Mouse (Mus musculus): ENCODE measurements around the gene Tmem176b. TPM values are rescaled to one million over a fixed set of nuclear protein-coding genes. Genes with fewer than 3 reads are reported as not detected.
A peak's percentile ranks its signal among the peaks of the same experiment; 100 is the strongest.
"Not testable (repeated sequence)": the region's sequence is repeated elsewhere in the genome, so short reads cannot be mapped to it uniquely, and the experiment has no call there.

The Tmem176b gene
- polyA plus RNA-seq, 1 experiment = 8.0 TPM

GRCm38 (mm10) chr6:48825016-48825415, 16.3 kb downstream of the Tmem176b start:
- TF ChIP-seq FOSL1 (IDR thresholded peaks at IDR 0.05; ENCODE audit: insufficient read depth, low read length, poor library complexity, severe bottlenecking) (no peak), CTCF (IDR thresholded peaks at IDR 0.05; ENCODE audit: control insufficient read depth, insufficient read depth, insufficient read length) (no peak)
- Histone ChIP-seq H3K36me3 (ENCODE audit: control insufficient read depth, insufficient read depth) (no peaks in the 10 kb centered on the region), H3K4me3 (ENCODE audit: insufficient read depth, poor library complexity, severe bottlenecking) (no peak overlapping the region), H3ac (ENCODE audit: control insufficient read depth, insufficient read length, low read depth) (no peak overlapping the region), H3K79me2 (ENCODE audit: control insufficient read depth, insufficient read depth) (no peaks in the 10 kb centered on the region), H3K27me3 (ENCODE audit: control insufficient read depth, insufficient read depth, insufficient read length) (no peaks in the 10 kb centered on the region), H3K79me3 (ENCODE audit: low read depth) (no peaks in the 10 kb centered on the region)

DNA sequence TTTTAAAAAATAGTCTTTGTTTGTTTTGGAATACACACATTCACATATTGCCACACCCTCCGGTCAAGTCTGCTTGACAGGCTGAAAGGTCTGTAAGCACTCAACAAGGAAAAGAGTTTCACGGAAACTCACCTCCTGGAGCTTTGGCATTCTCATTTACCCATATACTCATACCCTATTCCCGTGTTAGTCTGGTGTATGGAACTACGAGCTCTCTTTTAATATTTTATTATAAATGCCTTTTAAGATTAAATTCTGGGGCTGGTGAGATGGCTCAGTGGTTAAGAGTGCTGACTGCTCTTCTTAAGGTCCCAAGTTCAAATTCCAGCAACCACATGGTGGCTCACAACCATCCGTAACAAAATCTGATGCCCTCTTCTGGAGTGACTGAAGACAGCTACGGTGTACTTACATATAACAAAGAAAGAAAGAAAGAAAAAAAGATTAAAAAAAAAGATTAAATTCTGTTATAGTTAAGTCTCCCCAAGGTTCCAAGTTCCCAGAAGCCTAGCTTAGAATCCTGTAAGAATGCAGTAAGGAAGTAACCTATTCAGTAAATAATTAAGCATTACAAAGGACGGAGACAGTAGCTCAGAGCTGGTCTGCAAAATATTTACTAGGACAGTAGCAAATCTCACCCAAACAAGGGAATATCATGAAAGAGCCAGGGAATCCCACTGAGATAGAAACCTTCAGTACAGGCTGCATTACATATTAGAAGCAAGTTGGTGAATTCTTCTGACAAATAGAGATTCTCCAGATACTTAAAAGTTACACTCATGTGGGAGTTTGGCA, 19.1 kb downstream of the Tmem176b start:
- not testable (repeated sequence) for H3K36me3 ChIP-seq (ENCODE audit: control insufficient read depth, insufficient read depth); H3K79me3 ChIP-seq (ENCODE audit: low read depth); H3ac ChIP-seq (ENCODE audit: control insufficient read depth, insufficient read length, low read depth); H3K79me2 ChIP-seq (ENCODE audit: control insufficient read depth, insufficient read depth); H3K27me3 ChIP-seq (ENCODE audit: control insufficient read depth, insufficient read depth, insufficient read length); H3K4me3 ChIP-seq (ENCODE audit: insufficient read depth, poor library complexity, severe bottlenecking)

DNA sequence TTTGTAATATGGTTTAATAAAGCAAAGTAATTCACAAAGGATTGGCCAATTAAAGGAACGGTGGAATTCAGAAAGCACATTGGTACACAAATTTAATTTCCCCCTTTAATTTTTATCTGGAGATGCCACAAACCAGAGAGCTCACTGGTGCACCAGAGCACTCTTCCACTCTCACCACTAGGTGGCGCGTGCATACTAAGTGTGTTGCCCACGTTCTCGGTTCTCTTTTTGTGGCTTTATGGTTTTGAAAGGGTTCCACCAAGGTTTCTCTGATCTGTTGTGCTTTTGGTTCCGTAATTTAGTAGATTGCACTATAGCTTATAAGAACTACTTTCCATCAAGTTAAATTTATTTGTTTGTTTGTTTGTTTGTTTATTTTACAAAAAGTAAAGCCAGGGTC, 23.5 kb downstream of the Tmem176b start:
- H3K79me3 ChIP-seq (ENCODE audit: low read depth) = no peaks in the 10 kb centered on the region
- H3K36me3 ChIP-seq (ENCODE audit: control insufficient read depth, insufficient read depth) = no peaks in the 10 kb centered on the region
- TF ChIP-seq MYOD1 (IDR thresholded peaks at IDR 0.05; ENCODE audit: control insufficient read depth, insufficient read length, low read depth) = no peak
- TF ChIP-seq CTCF (IDR thresholded peaks at IDR 0.05; ENCODE audit: control insufficient read depth, insufficient read depth, insufficient read length) = peak; percentile 25
- TF ChIP-seq USF1 (IDR thresholded peaks at IDR 0.05; ENCODE audit: low read depth) = no peak
- no peak for TF ChIP-seq FOSL1 (IDR thresholded peaks at IDR 0.05; ENCODE audit: insufficient read depth, low read length, poor library complexity, severe bottlenecking)
- TF ChIP-seq CEBPB (IDR thresholded peaks at IDR 0.05; ENCODE audit: low read depth) = no peak
- no peak for TF ChIP-seq MYOG (IDR thresholded peaks at IDR 0.05; ENCODE audit: control insufficient read depth, extremely low read depth, insufficient read length)
- TF ChIP-seq MAX (IDR thresholded peaks at IDR 0.05) = no peak
- no peaks in the 10 kb centered on the region for H3K79me2 ChIP-seq (ENCODE audit: control insufficient read depth, insufficient read depth)
- no peak overlapping the region for H3K4me3 ChIP-seq (ENCODE audit: insufficient read depth, poor library complexity, severe bottlenecking)
- H3K27me3 ChIP-seq (ENCODE audit: control insufficient read depth, insufficient read depth, insufficient read length) = no peaks in the 10 kb centered on the region
- H3ac ChIP-seq (ENCODE audit: control insufficient read depth, insufficient read length, low read depth) = no peak overlapping the region

GRCm38 (mm10) chr6:48815013-48815412, 26.3 kb downstream of the Tmem176b start:
- Histone ChIP-seq H3ac (ENCODE audit: control insufficient read depth, insufficient read length, low read depth) (no peak overlapping the region), H3K4me3 (ENCODE audit: insufficient read depth, poor library complexity, severe bottlenecking) (no peak overlapping the region), H3K79me2 (ENCODE audit: control insufficient read depth, insufficient read depth) (no peaks in the 10 kb centered on the region), H3K36me3 (ENCODE audit: control insufficient read depth, insufficient read depth) (no peaks in the 10 kb centered on the region), H3K27me3 (ENCODE audit: control insufficient read depth, insufficient read depth, insufficient read length) (no peaks in the 10 kb centered on the region), H3K79me3 (ENCODE audit: low read depth) (no peaks in the 10 kb centered on the region)
- TF ChIP-seq MYOG (IDR thresholded peaks at IDR 0.05; ENCODE audit: control insufficient read depth, extremely low read depth, insufficient read length) (no peak), USF1 (IDR thresholded peaks at IDR 0.05; ENCODE audit: low read depth) (no peak), CEBPB (IDR thresholded peaks at IDR 0.05; ENCODE audit: low read depth) (no peak), CTCF (IDR thresholded peaks at IDR 0.05; ENCODE audit: control insufficient read depth, insufficient read depth, insufficient read length) (no peak), FOSL1 (IDR thresholded peaks at IDR 0.05; ENCODE audit: insufficient read depth, low read length, poor library complexity, severe bottlenecking) (no peak), MYOD1 (IDR thresholded peaks at IDR 0.05; ENCODE audit: control insufficient read depth, insufficient read length, low read depth) (no peak), MAX (IDR thresholded peaks at IDR 0.05) (no peak)

DNA sequence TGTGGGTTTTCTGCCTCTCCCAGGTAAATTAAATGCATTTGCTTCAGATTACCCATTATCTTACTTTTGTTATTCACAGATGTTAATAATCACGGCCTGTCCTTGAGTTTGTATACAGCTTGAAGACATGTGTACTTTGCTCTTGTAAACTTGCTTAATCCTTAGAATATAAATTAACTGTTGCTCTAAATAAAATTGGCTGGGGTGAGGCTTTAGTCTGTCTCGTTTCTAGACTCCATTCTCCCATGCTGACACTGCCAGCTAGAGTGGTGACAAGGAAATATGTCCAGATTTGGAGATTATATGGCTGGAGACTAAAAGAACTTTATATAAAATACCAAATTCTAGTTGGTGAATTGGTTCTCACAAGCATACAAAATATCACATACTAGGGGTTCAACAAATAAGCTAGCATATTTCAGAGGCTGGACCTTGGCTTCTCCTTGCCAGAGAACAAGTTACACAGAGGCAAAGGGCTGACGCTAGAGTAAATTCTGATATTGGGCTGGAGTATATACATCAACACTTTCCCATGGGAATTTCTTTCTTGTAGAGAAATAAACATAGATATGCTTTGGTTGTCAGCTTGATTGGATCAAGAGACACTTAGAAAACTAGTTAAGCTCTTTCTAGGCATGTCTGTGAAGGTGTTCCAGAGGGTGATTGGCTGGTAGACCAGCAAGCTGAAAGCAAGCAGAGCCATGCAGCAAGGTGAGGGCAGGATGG, 31.6 kb downstream of the Tmem176b start:
- Histone ChIP-seq H3K27me3 (ENCODE audit: control insufficient read depth, insufficient read depth, insufficient read length) (no peaks in the 10 kb centered on the region), H3K79me3 (ENCODE audit: low read depth) (no peaks in the 10 kb centered on the region), H3K36me3 (ENCODE audit: control insufficient read depth, insufficient read depth) (no peaks in the 10 kb centered on the region), H3K79me2 (ENCODE audit: control insufficient read depth, insufficient read depth) (no peaks in the 10 kb centered on the region), H3ac (ENCODE audit: control insufficient read depth, insufficient read length, low read depth) (no peak overlapping the region), H3K4me3 (ENCODE audit: insufficient read depth, poor library complexity, severe bottlenecking) (no peak overlapping the region)
- no peak for TF ChIP-seq CTCF (IDR thresholded peaks at IDR 0.05; ENCODE audit: control insufficient read depth, insufficient read depth, insufficient read length)

GRCm38 (mm10) chr6:48806746-48807145, 34.5 kb downstream of the Tmem176b start:
- Histone ChIP-seq H3K79me3 (ENCODE audit: low read depth) (no peaks in the 10 kb centered on the region), H3K4me3 (ENCODE audit: insufficient read depth, poor library complexity, severe bottlenecking) (no peak overlapping the region)

More at GRCm38 (mm10) chr6:48806746-48807145, 34.5 kb downstream of the Tmem176b start:
- H3K27me3 ChIP-seq (ENCODE audit: control insufficient read depth, insufficient read depth, insufficient read length) = no peaks in the 10 kb centered on the region
- H3K79me2 ChIP-seq (ENCODE audit: control insufficient read depth, insufficient read depth) = no peaks in the 10 kb centered on the region
- no peak overlapping the region for H3ac ChIP-seq (ENCODE audit: control insufficient read depth, insufficient read length, low read depth)
- no peak for TF ChIP-seq FOSL1 (IDR thresholded peaks at IDR 0.05; ENCODE audit: insufficient read depth, low read length, poor library complexity, severe bottlenecking)
- TF ChIP-seq MYOD1 (IDR thresholded peaks at IDR 0.05; ENCODE audit: control insufficient read depth, insufficient read length, low read depth) = no peak
- TF ChIP-seq MAX (IDR thresholded peaks at IDR 0.05) = no peak
- TF ChIP-seq MYOG (IDR thresholded peaks at IDR 0.05; ENCODE audit: control insufficient read depth, extremely low read depth, insufficient read length) = no peak
- TF ChIP-seq CEBPB (IDR thresholded peaks at IDR 0.05; ENCODE audit: low read depth) = no peak
- no peak for TF ChIP-seq USF1 (IDR thresholded peaks at IDR 0.05; ENCODE audit: low read depth)
- no peak for TF ChIP-seq CTCF (IDR thresholded peaks at IDR 0.05; ENCODE audit: control insufficient read depth, insufficient read depth, insufficient read length)
- H3K36me3 ChIP-seq (ENCODE audit: control insufficient read depth, insufficient read depth) = no peaks in the 10 kb centered on the region
